Mouse (Mus musculus) liver, postnatal 0 days (tissue): ENCODE measurements at regions not wholly inside any gene's neighbourhood (a gene's known extent, or its start where the extent isn't known, plus 50 kb on each side); places are given as distances from the start of the nearest gene placed in this dataset.
A peak's percentile ranks its signal among the peaks of the same experiment; 100 is the strongest.

ENCODE experiments used
- CTCF ChIP-seq: sonication (generic); IDR thresholded peaks from 2 replicates; pipeline ENCODE4 v1.5.1; 2016; ENCODE audit warnings: antibody characterized with exemption, low read depth
- EP300 ChIP-seq: IDR thresholded peaks from 2 replicates; pipeline ENCODE4 v1.6.1; 2016; ENCODE audit warnings: antibody characterized with exemption, low read depth, mild to moderate bottlenecking

DNA sequence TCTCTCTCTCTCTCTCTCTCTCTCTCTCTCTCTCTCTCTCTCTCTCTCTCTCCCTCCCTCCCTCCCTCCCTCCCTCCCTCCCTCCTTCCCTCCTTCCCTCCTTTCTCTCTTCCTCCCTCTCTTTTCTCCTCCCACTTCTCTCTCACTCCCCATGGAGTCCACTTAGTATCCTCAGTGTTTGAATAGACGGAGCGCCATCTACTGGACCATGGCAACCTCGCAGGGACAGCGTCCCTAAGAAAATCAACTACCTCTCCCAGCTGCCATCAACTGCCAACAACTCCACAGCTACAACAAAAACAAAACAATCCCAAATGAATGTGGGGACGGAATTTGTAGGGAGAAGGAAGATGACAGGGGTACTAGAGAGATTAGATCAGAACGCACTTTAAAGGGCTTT, 69.5 kb upstream of the Gls start:
- TF ChIP-seq CTCF, result peak; percentile 74
- TF ChIP-seq EP300, result no peak
